Mouse (Mus musculus) thymus, adult 2 months (tissue): ENCODE measurements around the gene BC025920. TPM values are rescaled to one million over a fixed set of nuclear protein-coding genes. Genes with fewer than 3 reads are reported as not detected.

Experiments
- DNase-seq: peaks from one replicate; pipeline ENCODE4 v3.0.0; 2021
- H3K27ac ChIP-seq: fragments of 200-500 bp; 2 replicates; pipeline ENCODE4 v1.5.1; 2012; ENCODE audit warnings: low read length, control low read depth; ENCODE audit not compliant: control insufficient read depth, insufficient read depth
- H3K27me3 ChIP-seq: fragments of 200-500 bp; 2 replicates; pipeline ENCODE4 v1.6.1; 2012; ENCODE audit warnings: mild to moderate bottlenecking, low read length, moderate library complexity, mixed read lengths; ENCODE audit not compliant: control insufficient read depth, insufficient read depth
- H3K36me3 ChIP-seq: fragments of 200-500 bp; 2 replicates; pipeline ENCODE4 v1.6.1; 2012; ENCODE audit warnings: mild to moderate bottlenecking, low read length, moderate library complexity; ENCODE audit not compliant: control insufficient read depth, insufficient read depth
- H3K4me1 ChIP-seq: fragments of 200-500 bp; replicated peaks from 2 replicates; pipeline ENCODE4 v1.6.1; 2012; ENCODE audit warnings: low read length; ENCODE audit not compliant: control insufficient read depth, insufficient read depth
- H3K4me3 ChIP-seq: fragments of 200-500 bp; 2 replicates; pipeline ENCODE4 v1.5.1; 2012; ENCODE audit warnings: mild to moderate bottlenecking, low read length, control low read depth, moderate library complexity; ENCODE audit not compliant: control insufficient read depth, insufficient read depth
- CTCF ChIP-seq: fragments of 200-500 bp; IDR thresholded peaks from 2 replicates; pipeline ENCODE4 v1.5.1; 2012; ENCODE audit warnings: mild to moderate bottlenecking, control low read depth, low read length, moderate library complexity, borderline replicate concordance; ENCODE audit not compliant: control insufficient read depth, poor library complexity, insufficient read depth; ENCODE audit errors: extremely low read depth
- POLR2A ChIP-seq: fragments of 200-500 bp; IDR thresholded peaks from 2 replicates; pipeline ENCODE4 v1.6.1; 2012; ENCODE audit warnings: mild to moderate bottlenecking, low read length, control low read depth, moderate library complexity; ENCODE audit not compliant: control insufficient read depth, poor library complexity, insufficient read depth; ENCODE audit errors: extremely low read depth
- WGBS: fragments of 180-500 bp; shearing (Covaris S2); methylation state at CpG from one replicate; pipeline ENCODE4 v1.1.7; 2018; 5-methylcytosine and 5-hydroxymethylcytosine counted together
- polyA plus RNA-seq: library from polyadenylated mRNA; depleted of rRNA; stranded (reverse); fragments of >200 nt; gene quantifications from 2 replicates; pipeline ENCODE4 v1.2.3, GENCODE M21; 2012

Gene BC025920
- polyA plus RNA-seq, 1 experiment, result 2.8 TPM

GRCm38 (mm10) chr10:81641566-81641965 lies 35.5 kb downstream of the BC025920 start:
- Histone ChIP-seq H3K27me3 (no peaks in the 10 kb centered on the region), H3K4me3 (no peak overlapping the region), H3K27ac (no peak overlapping the region), H3K36me3 (no peaks in the 10 kb centered on the region), H3K4me1 (peaks cover 9% of the 10 kb centered on the region)
- DNase-seq, result no peak
- no peak for TF ChIP-seq POLR2A
- no peak for TF ChIP-seq CTCF
- WGBS, result 96% methylated on average over 2 of the region's 2 CpGs

DNA sequence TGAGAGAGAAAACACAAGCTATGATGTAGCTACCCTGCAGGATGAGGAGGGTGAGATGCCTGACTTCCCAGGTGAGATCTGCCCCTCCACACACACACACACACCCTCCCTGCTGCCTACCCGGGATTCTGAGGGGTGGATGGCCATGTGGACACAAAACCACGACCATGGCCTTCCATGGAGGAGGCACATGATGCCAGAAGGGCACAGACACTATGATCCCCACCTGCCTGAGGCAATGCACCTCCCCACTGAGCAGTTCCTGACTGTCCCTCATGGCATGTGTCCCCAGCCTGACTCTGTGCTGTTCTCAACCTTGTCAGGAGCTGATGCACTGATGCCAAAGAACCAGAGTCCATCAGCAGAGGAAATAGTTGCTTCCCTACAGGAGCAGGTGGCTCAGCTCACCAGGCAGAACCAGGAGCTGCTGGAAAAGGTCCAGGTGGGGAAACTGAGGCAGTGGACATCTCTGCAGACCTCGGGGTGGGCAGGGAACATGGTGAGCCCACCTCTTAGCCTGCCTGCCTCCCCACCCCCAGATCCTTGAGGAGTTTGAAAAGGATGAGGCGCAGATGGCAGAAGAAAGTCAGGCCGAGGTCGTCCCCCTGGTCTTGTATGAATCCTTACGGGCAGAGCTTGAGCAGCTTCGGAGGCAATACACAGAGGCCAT lies 36.0 kb downstream of the BC025920 start:
- Histone ChIP-seq H3K4me1 (peaks cover 9% of the 10 kb centered on the region), H3K27ac (no peak overlapping the region), H3K4me3 (no peak overlapping the region), H3K36me3 (no peaks in the 10 kb centered on the region), H3K27me3 (no peaks in the 10 kb centered on the region)
- DNase-seq, result peak; percentile 3
- no peak for TF ChIP-seq POLR2A
- TF ChIP-seq CTCF, result no peak
- WGBS, result 93% methylated on average over 8 of the region's 8 CpGs

- H3K36me3 ChIP-seq, result no peaks in the 10 kb centered on the region
- 20% methylated on average over 24 of the region's 24 CpGs for WGBS
- DNase-seq, result no peak
Observed at GRCm38 (mm10) chr10:81642648-81643448, 36.8 kb downstream of the BC025920 start.

GRCm38 (mm10) chr10:81643449-81644055 lies 37.5 kb downstream of the BC025920 start:
- no peaks in the 10 kb centered on the region for H3K36me3 ChIP-seq
- peaks cover 9% of the 10 kb centered on the region for H3K4me1 ChIP-seq
- H3K27me3 ChIP-seq, result no peaks in the 10 kb centered on the region
- H3K27ac ChIP-seq, result peak overlapping the region; percentile 23
- TF ChIP-seq POLR2A (peak; percentile 96), CTCF (peak; percentile 64)
- peak; percentile 96 for DNase-seq
- under 1% methylated on average over 66 of the region's 75 CpGs for WGBS
- H3K4me3 ChIP-seq, result peak overlapping the region; percentile 53

More at GRCm38 (mm10) chr10:81642648-81643448, 36.8 kb downstream of the BC025920 start:
- TF ChIP-seq CTCF (no peak), POLR2A (no peak)
- Histone ChIP-seq H3K4me1 (peaks cover 9% of the 10 kb centered on the region), H3K27me3 (no peaks in the 10 kb centered on the region), H3K27ac (0 out of 2 replicates have a peak overlapping the region, but pooled peaks have one; percentile 4), H3K4me3 (peak overlapping the region; percentile 53)

DNA sequence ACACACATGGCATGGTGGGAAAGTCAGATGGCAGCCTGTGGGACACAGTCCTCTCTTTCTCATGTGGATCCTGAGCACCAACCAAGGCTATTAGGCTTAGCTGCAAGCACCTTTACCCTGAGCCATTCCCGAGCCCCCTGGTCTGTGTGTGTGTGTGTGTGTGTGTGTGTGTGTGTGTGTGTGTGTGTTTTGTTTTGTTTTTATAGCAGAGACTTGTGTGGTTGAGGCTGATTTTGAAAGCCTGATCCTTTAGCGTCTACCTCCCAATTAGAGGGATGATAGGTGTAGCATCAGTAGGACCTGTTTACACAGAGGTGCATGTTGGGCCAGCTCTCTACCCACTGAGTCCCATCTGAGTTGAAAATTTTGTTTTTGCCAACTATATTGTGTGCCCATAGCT lies 38.1 kb downstream of the BC025920 start:
- peak overlapping the region; percentile 7; the same call in 1 of the 2 replicates for H3K27ac ChIP-seq
- H3K36me3 ChIP-seq, result no peaks in the 10 kb centered on the region
- H3K4me3 ChIP-seq, result no peak overlapping the region
- 64% methylated on average over 2 of the region's 2 CpGs for WGBS
- H3K4me1 ChIP-seq, result peaks cover 11% of the 10 kb centered on the region
- no peak for TF ChIP-seq CTCF
- no peak for TF ChIP-seq POLR2A
- DNase-seq, result no peak
- H3K27me3 ChIP-seq, result no peaks in the 10 kb centered on the region

- no peak for DNase-seq
- WGBS, result 98% methylated on average over 18 of the region's 18 CpGs
- H3K27ac ChIP-seq, result no peak overlapping the region
- H3K36me3 ChIP-seq, result no peaks in the 10 kb centered on the region
- no peak overlapping the region for H3K4me3 ChIP-seq
- TF ChIP-seq POLR2A (no peak), CTCF (no peak)
- H3K27me3 ChIP-seq, result no peaks in the 10 kb centered on the region
- H3K4me1 ChIP-seq, result peaks cover 11% of the 10 kb centered on the region
Observed at GRCm38 (mm10) chr10:81644716-81645115, 38.6 kb downstream of the BC025920 start.
